Mouse (Mus musculus) urinary bladder, postnatal 25 days (tissue): Measurements from ENCODE around the gene Prcp.

Experiments
- DNase-seq: peaks from one replicate; pipeline ENCODE4 v3.0.0; 2022; ENCODE audit warnings: low spot score

Gene Prcp

DNA sequence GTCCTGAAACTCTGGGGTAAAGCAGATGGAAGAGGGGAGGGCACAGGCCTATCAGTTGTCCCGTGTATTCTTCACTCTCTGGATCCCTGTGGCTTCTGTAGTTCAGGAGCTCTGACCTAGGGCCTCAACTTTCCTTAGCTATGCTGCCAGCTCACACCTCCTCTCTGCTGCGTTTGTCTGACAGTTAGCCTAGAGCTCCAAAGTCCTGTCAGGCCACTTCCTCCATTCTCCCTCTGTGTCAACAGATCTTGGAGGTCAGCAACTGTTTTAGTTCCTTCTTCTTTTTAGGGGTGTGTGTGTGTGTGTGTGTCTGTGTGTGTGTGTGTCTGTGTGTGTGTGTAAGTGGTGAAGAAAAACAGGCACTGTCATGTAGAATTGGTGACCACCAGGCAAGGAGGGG, 106.5 kb downstream of the Prcp start:
- no peak for DNase-seq

DNA sequence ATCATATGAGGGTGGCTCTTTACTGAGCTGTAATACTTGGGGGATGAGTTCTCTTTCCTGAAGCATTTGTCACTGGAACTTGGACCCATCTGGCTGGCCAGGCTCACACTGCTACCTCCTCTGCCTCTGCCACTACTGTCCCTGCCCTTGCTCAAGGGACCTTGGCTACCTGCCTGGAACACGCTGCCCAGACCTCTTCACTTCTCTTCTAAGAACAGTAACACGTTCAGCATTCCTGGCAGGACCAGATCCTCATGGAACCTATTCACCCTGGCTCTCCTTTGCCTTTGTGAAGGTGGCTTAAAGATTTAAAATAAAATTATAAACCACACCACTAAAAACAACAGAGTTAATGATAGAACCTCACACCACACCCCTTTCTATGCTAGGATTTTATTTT, 107.6 kb downstream of the Prcp start:
- DNase-seq: no peak
